Mouse (Mus musculus) heart, adult 2 months (tissue): Measurements from ENCODE around the gene Scg5. TPM values are rescaled to one million over a fixed set of nuclear protein-coding genes. Genes with fewer than 3 reads are reported as not detected.

Source experiments
- DNase-seq, 2 experiments: peaks; one replicate each; pipeline ENCODE4 v3.0.0; 2021
- H3K27ac ChIP-seq: fragments of 200-600 bp; 2 replicates; pipeline ENCODE4 v1.8.1; 2022
- H3K27me3 ChIP-seq: fragments of 200-500 bp; 2 replicates; pipeline ENCODE4 v1.6.1; 2012; ENCODE audit warnings: mild to moderate bottlenecking, low read length, inconsistent platforms, mixed read lengths; ENCODE audit not compliant: control insufficient read depth, insufficient read depth
- H3K36me3 ChIP-seq: fragments of 200-500 bp; 2 replicates; pipeline ENCODE4 v1.6.1; 2012; ENCODE audit warnings: low read length, inconsistent platforms; ENCODE audit not compliant: control insufficient read depth, insufficient read depth
- H3K4me1 ChIP-seq: fragments of 200-500 bp; 2 replicates; pipeline ENCODE4 v1.6.1; 2011; ENCODE audit warnings: low read length; ENCODE audit not compliant: control insufficient read depth, insufficient read depth
- H3K4me3 ChIP-seq: fragments of 200-600 bp; 2 replicates; pipeline ENCODE4 v1.8.1; 2022
- H3K79me2 ChIP-seq: fragments of 200-500 bp; replicated peaks from 2 replicates; pipeline ENCODE4 v1.6.1; 2012; ENCODE audit warnings: mild to moderate bottlenecking, inconsistent platforms, low read length, moderate library complexity, mixed read lengths; ENCODE audit not compliant: control insufficient read depth, insufficient read depth
- H3K9ac ChIP-seq: fragments of 200-500 bp; 2 replicates; pipeline ENCODE4 v1.6.1; 2012; ENCODE audit warnings: low read depth, mild to moderate bottlenecking, control low read depth, inconsistent platforms, low read length, mixed read lengths
- CTCF ChIP-seq: fragments of 200-600 bp; IDR thresholded peaks from 2 replicates; pipeline ENCODE4 v1.8.1; 2022; ENCODE audit warnings: antibody characterized with exemption, mild to moderate bottlenecking, moderate library complexity
- EP300 ChIP-seq: fragments of 200-500 bp; IDR thresholded peaks from 2 replicates; pipeline ENCODE4 v1.6.1; 2011; ENCODE audit warnings: low read depth, low read length, control low read depth; ENCODE audit not compliant: insufficient read depth
- POLR2A ChIP-seq: fragments of 200-500 bp; IDR thresholded peaks from 2 replicates; pipeline ENCODE4 v1.6.1; 2011; ENCODE audit warnings: mild to moderate bottlenecking, low read depth, low read length, control low read depth; ENCODE audit not compliant: insufficient read depth
- WGBS: fragments of 180-500 bp; shearing (Covaris S2); methylation state at CpG from one replicate; pipeline ENCODE4 v1.1.7; 2018; 5-methylcytosine and 5-hydroxymethylcytosine counted together
- intact Hi-C: fragments of 180-260 bp; cut with DNase I; formaldehyde crosslinking; loops from one replicate; pipeline ENCODE4 v1.15.1; 2025
- long read RNA-seq: library from polyadenylated mRNA; stranded (forward); transcript quantifications from one replicate; pipeline ENCODE4 v2.0.0, GENCODE M21; 2021
- polyA plus RNA-seq: library from polyadenylated mRNA; depleted of rRNA; stranded (reverse); fragments of >200 nt; gene quantifications from 2 replicates; pipeline ENCODE4 v1.2.3, GENCODE M21; 2012; rRNA removed
- total RNA-seq, 2 experiments: library from RNA; stranded (reverse); gene quantifications; 2 replicates each; pipeline ENCODE4 v1.2.3; 2021

Scg5 gene
- total RNA-seq = under 1 TPM in 1 of 2 experiments, not detected in 1; 0.32 TPM
- 0.15 TPM in 1 of 2 replicates, not detected in the other for polyA plus RNA-seq
- long read RNA-seq = 0 reads

DNA sequence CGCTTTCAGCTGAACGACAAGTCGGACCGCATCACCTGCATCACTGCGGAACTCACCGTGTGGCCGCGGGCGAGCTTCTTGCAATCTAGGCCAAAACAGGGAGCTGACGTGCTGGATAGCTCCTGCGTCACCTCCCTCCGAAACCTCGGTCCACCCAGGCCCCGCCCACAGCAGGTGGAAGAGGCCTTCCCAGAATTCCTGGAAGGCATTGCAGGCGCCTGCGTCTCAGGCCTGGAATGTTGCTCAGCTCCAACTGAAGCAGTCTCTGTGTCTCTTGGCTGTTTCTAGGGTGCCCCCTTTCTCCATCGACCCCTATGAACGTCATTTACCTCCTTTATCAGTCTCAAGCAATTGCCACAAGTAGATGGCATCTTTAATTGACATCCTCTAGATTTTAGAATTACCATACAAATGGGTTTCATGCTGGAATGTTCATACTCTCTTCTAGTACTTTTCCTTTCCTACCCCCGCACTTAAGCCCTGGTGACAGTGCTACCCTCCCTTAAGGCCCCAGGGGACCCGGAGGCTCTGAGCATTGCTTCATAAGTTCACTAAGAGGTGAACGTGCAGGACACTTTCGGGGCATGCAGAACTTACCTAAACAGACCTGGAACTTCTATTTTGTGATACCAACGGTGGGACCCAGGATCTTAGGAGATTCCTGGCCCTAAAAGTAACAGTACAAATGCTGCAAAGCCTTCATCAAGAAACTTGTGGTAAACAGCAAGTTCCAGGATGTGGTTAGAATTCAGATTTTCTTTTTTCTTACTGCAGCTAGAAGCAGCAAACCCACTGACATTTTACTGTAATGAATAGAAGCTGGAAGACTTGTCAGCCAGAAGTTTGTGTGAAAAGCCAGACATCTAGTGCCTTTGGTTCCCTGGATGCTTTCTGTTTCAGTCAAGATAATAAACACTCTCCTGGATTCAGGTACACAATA lies at the start of gene Scg5:
Gene Scg5 (minus strand): TSS at position 179 of the 940 bp plus-strand sequence.
- no peaks in the 10 kb centered on the region for H3K79me2 ChIP-seq
- TF ChIP-seq CTCF (no peak), POLR2A (no peak), EP300 (no peak)
- no peaks in the 10 kb centered on the region for H3K4me1 ChIP-seq
- H3K27me3 ChIP-seq = no peaks in the 10 kb centered on the region
- H3K36me3 ChIP-seq = no peaks in the 10 kb centered on the region
- 0 out of 2 replicates have a peak within 1 kb of the TSS, but pooled peaks have one; percentile 32 for H3K9ac ChIP-seq
- intact Hi-C loops = no loop called here
- H3K27ac ChIP-seq = no peak within 1 kb of the TSS
- WGBS = 22% methylated on average over 23 of the region's 23 CpGs
- peak in 1 of 2 experiments; percentile 27 for DNase-seq
- no peak within 1 kb of the TSS for H3K4me3 ChIP-seq

GRCm38 (mm10) chr2:113870115-113870514 lies 41.2 kb upstream of the Scg5 start:
- intact Hi-C loops = no loop called here
- Histone ChIP-seq H3K79me2 (no peaks in the 10 kb centered on the region), H3K27me3 (no peaks in the 10 kb centered on the region), H3K9ac (no peak overlapping the region), H3K4me1 (no peaks in the 10 kb centered on the region), H3K27ac (no peak overlapping the region), H3K4me3 (no peak overlapping the region), H3K36me3 (no peaks in the 10 kb centered on the region)
- TF ChIP-seq POLR2A (no peak), CTCF (no peak), EP300 (no peak)
- 81% methylated on average over 1 of the region's 1 CpGs for WGBS
- no peak for DNase-seq

GRCm38 (mm10) chr2:113868404-113868803 lies 39.5 kb upstream of the Scg5 start:
- TF ChIP-seq POLR2A = no peak
- TF ChIP-seq EP300 = no peak
- no peak for TF ChIP-seq CTCF
- 75% methylated on average over 4 of the region's 4 CpGs for WGBS
- Histone ChIP-seq H3K27ac (no peak overlapping the region), H3K36me3 (no peaks in the 10 kb centered on the region), H3K9ac (no peak overlapping the region), H3K79me2 (no peaks in the 10 kb centered on the region), H3K4me1 (no peaks in the 10 kb centered on the region), H3K27me3 (no peaks in the 10 kb centered on the region), H3K4me3 (no peak overlapping the region)
- intact Hi-C loops = loop anchor here (5.0 kb wide), 1 partner anchor 189 kb away; no protein-coding TSS in a partner anchor
- no peak for DNase-seq

DNA sequence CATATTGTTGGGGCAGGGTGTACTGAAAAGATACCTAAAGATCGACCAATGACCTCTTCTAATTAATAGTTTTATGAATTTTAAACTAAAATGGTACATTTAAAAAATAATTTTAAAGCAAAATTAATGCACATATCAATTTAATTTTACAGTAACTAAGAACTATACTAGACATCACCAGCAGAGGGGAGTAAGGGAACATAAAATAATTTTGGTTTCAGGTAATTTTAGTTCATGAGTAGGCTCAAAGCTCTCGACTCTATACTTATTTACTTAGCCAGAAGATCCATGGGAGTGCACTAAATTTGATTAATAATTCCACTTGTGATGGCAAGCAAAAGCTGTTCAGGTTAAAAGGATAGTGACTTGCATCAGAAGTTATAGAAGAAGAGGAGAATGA lies 37.2 kb upstream of the Scg5 start:
- WGBS = 11% methylated on average over 2 of the region's 2 CpGs
- TF ChIP-seq POLR2A = no peak
- peak; percentile 67 for TF ChIP-seq CTCF
- no peak for TF ChIP-seq EP300

GRCm38 (mm10) chr2:113849141-113849540 lies 20.2 kb upstream of the Scg5 start:
- Histone ChIP-seq H3K27ac (peak overlapping the region; percentile 100), H3K9ac (peak overlapping the region; percentile 68), H3K27me3 (no peaks in the 10 kb centered on the region), H3K36me3 (no peaks in the 10 kb centered on the region), H3K4me3 (peak overlapping the region; percentile 74), H3K4me1 (no peaks in the 10 kb centered on the region; the same call in 1 of the 2 replicates), H3K79me2 (no peaks in the 10 kb centered on the region)
- under 1% methylated on average over 3 of the region's 3 CpGs for WGBS
- DNase-seq = no peak
- intact Hi-C loops = loop anchor here (5.0 kb wide), 1 partner anchor 803 kb away; the partner anchor contains the start of gene Dph6
- TF ChIP-seq POLR2A (no peak), CTCF (no peak), EP300 (no peak)

More for the DNA sequence above, 37.2 kb upstream of the Scg5 start:
- H3K36me3 ChIP-seq = no peaks in the 10 kb centered on the region
- no peaks in the 10 kb centered on the region for H3K4me1 ChIP-seq
- no peaks in the 10 kb centered on the region for H3K27me3 ChIP-seq
- no peaks in the 10 kb centered on the region for H3K79me2 ChIP-seq
- no peak overlapping the region for H3K4me3 ChIP-seq
- no peak overlapping the region for H3K9ac ChIP-seq
- H3K27ac ChIP-seq = 0 out of 2 replicates have a peak overlapping the region, but pooled peaks have one; percentile 9
- intact Hi-C loops = loop anchor here (2.0 to 5.0 kb wide), 2 partner anchors 191 to 281 kb away; no protein-coding TSS in a partner anchor
- no peak for DNase-seq
